Mouse (Mus musculus) heart, adult 11 months (tissue): ENCODE results near the gene Wdr4.
"Not testable (repeated sequence)": the region's sequence is repeated elsewhere in the genome, so short reads cannot be mapped to it uniquely, and the experiment has no call there.

ENCODE experiments used
- DNase-seq: peaks from one replicate; pipeline ENCODE4 v3.0.0; 2022

Gene Wdr4

DNA sequence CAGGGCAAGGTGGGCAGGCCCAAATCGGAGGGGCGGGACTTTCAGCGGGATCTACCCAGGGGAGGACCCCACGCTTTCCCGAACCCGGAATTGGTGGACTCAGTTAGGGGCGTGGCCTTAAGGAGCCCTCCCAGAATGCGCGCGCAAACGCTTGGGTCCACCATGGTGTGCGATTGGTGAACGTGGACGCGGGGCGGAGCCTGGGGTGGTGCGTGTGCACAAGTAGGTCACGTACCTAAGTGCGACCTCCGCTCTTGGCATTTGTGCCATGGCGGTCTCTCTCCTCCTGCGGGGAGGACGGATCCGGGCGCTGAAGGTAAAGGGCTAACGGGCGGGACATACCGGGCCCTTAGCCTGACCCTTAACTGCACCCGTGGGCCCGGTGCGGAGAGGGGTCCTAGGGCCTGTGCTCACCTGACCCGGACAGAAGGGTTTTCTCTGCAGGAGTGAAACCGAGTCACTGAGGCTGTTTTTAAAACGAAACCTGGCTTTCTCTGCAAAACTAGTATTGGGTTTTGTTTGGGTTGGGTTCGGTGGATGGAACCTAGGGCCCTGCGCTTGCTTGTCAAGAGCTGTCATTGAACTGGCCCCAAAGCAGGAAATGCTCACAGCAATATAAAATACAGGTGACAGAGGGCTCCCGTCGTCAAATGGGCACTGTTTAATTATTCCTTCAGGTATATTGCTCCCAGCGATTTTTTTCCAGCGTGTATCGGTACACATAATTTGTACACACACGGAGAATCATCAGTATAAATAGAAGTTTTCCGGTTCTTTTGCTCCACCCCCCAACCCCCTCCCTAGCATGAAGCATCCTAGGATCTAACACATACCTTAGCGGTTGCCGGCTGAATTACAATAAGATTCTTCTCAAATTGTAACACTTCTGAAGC lies at the start of gene Wdr4, which contains the start of gene Ndufv3:
Gene Wdr4 (minus strand): TSS at position 35 of the 893 bp plus-strand sequence.
Gene Ndufv3 (plus strand): TSS at position 170 of the 893 bp plus-strand sequence.
- DNase-seq = peak; percentile 100

GRCm38 (mm10) chr17:31566276-31566675 lies 46.5 kb upstream of the Wdr4 start:
- DNase-seq = peak; percentile 88

DNA sequence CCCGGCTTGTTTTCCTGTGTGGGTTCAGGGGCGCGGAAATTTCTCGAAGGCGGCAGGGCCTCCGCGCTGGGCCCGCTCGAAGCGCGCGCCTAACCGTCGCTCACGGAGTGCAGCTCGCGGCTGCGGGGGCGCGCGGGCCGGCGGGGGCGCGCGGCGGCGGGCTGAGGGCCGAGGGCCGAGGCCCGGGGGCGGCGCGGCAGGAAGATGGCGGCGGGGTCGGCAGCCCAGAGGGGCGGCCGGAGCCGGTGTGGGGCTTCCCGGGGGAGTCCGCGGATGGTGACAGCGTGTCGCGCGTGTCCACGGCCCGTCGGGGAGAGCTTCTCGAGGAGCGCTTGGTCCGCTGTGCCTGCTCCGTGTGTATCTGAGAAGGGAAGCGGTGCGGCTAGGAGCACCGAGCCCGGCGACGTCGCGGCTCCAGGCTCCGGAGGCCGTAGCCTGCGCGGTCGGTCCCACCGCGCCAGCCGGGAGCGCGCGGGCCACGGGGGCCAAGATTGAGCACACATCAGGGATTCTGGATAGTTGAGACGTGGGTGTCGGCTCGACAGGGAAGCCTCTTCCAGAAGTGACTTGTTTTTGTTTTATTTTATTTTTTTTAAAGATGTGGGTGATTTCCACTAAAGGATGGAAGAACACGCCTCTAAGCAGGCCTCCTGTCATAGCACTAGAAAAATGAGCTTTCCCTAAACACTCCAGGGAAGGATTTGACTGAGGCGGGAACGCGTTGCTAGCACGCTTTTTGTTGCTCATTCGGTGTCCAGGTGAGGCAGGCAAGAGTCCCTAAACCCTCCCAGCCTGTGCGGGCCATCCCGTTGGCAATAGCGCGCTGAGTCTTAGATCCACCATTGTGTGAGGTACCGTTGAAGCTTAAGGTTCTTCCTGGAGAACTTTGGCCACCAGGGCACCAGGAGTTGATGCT lies 45.6 kb upstream of the Wdr4 start:
- peak; percentile 89 for DNase-seq

- no peak for DNase-seq
These were observed 45.0 kb upstream of the Wdr4 start for GRCm38 (mm10) chr17:31564858-31565140.

- DNase-seq = peak; percentile 100
These were observed 44.5 kb upstream of the Wdr4 start, which contains the start of gene Pknox1 for GRCm38 (mm10) chr17:31564015-31564857. Gene Pknox1 (plus strand): TSS chr17:31564734.

DNA sequence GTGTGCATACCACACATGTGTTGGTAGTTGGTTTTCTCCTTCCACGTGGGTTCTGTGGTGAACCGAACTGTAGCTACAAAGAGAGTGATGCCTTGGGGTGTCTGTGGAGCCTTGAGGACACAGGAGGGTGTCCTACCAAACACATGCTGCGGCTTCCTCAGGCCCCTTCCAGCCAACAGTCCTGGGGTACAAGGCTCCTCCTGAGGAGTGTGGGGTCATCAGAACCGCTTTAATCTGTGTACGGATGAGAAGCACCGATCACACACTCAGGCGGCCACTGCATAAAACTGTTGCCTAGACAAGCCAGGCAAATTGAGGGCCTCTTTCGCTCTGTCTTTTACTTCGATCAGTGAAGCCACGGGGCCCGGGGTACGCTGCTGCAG lies 43.8 kb upstream of the Wdr4 start:
- peak; percentile 95 for DNase-seq

DNA sequence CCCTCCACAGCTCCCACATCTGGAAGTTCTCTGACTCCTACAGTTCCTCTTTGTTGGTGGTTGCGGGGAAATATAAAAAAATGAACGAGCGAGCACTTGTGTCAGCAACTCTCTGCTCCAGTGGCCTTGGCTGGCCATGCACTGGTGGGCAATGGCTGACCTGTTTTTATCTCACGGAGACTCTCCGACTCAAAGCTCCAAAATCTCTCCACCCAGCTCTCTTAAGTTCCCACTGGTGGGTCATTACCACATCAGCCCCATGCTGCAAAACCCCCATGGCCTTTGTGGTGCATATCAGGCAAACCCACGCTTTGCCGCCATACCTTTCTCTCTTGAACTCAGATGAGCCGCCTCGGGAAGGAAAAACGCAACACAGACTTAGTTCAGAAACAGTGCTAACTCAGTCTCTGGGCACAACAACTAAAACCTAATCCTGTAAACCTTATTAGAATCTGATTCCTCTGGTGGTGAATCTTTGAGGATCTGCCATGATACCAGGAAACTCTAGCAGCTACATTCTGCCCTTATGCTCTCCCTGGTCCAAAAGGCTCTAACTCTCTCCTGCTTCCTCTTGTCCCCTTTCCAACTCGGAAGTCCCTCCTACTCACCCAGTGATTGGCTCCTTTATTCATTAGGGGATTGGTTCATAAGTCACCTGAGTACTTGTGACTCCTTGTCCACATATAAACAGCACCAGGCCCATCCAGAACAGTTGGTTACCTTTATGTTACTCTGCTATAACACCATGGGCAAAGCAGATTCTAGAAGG lies 39.4 kb upstream of the Wdr4 start:
- DNase-seq = peak; percentile 94

DNA sequence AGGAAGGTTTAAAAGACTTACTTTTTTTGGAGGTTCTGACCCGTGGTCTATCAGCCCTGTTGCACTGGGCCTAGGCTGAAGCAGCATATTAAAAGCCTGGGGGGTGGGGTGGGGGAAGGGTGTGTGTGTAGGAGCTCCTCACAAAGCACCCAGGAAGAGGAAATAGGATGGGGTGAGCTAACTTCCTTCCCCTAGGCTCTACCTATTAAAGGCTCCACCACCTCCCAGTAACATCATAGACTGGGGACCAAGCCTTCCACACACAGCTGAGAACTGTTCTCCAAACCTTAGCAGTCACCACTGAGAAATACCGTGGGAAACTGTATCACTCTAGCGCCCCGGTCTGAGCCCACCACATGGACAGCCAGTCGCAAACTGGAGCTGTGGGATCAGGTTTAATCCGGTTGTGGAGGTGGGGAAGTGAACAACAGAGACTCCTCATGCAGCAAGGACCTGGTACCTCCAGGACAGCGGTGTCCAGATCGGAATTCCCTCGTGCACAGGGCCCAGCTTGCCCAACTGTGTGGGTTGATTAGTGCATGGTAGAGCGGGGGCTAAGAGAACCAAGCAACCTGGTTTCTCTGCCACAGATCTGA lies 38.3 kb upstream of the Wdr4 start:
- peak; percentile 92 for DNase-seq

DNA sequence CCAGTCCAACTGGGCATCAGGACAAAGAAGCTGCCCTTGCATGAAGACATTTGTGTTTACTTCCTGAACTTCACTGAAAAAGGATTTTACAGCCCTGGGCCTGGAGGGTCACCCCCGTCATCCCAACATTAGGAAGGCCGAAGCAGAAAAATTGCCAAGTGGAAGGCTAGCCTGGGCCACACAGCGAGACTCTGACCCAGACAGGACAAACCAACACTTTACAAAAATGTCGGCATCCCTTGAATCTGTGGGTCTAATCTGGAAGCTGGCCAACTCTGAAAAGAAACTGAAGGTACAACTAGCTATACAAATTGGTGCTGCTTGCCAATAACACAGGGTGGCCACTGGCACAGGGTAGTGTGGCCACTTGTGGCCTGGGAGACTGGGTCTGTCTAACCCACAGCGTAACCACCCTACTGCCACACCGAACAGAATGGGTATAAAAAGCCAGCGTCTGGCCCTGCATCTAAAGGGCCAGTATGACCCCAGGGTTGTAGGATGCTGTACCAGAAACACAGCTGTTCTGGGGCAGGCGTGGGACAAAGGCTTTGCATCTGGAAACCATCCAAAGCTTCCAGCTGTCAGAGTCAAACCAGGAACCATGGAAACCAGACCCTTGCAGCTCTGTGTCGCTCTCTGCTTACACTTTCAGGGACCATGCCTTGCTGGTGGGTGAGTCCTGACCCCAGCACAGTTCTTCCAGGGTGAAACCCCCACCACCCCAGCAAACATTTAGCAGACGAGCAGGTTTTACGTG lies 37.5 kb upstream of the Wdr4 start:
- DNase-seq = peak; percentile 97

DNA sequence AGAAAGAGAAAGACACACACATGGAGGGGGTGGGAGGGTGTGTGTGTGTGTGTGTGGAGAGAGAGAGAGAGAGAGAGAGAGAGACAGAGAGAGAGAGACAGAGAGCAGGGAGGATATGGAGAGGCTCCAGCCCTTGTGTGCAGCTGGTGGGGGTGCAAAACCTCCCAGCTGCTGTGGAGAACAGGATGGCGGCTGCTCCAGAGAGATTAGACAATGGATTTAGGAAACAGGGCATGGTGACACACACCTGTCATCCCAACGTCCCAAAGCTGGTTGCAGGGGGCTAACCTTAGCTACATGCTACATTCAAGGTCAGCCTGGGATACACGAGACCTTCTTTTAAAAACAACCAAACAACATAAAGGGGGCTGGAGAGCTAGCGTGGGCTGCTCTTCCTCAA lies 36.5 kb upstream of the Wdr4 start:
- peak; percentile 91 for DNase-seq

DNA sequence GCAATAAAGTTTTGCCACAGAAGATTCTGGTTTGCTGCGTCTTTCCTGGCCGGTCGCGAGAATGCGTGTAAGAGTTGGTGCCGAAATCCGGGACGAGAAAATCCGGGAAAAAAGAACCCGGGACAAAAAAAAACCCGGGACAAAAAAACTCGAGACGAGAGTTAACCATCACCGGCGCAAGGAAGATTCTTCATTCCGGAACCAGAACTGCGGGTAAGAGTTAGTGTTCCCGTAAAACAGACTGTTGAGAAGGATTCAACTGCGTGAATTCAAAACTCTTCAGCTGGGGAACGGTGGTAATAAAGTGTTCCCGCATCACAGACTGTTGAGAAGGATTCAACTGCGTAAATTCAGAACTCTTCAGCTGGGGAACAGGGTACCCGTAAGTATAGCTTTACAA lies 32.8 kb upstream of the Wdr4 start:
- not testable (repeated sequence) for DNase-seq

GRCm38 (mm10) chr17:31549389-31549788 lies 29.6 kb upstream of the Wdr4 start:
- no peak for DNase-seq

DNA sequence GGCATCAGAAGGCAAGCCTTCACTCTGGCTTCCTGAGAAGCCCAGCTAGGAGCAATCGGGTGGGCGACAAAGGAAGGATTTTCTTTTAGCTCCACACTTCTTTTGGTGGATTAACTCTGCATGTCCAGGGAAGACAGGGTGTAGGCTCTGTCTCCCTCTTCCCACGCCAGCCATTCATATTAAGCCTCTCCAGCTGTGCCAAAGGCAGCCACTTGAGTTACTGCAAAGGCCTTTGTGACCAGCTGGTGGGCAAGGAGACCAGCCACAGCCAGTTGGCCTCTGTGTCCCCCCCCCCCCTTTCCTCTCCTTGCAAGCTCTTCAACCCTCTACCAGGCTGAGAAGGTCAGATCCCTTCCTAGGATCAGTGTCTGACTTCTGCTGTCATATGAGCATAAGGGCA lies 28.2 kb upstream of the Wdr4 start:
- no peak for DNase-seq

- peak; percentile 94 for DNase-seq
These were observed 26.8 kb upstream of the Wdr4 start for GRCm38 (mm10) chr17:31546444-31547196.

DNA sequence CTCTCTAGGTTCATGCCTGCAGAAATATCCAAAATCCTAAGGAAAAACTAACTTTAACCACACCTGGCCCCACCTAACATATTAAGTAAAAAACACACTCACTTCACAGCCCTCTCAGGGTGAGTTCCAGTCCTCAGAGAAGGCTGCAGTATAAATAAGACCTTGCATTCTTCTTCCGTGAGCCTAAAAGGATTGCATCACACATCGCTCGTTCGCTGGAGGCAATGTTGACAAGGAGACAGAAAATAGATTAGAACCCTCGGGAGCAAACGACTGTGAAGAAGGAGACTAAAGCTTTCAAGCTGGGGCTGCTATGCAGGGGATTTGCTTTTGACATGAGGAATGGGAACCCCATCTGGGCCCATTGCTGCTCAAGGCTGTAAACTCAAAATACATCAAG lies 23.8 kb upstream of the Wdr4 start:
- no peak for DNase-seq

DNA sequence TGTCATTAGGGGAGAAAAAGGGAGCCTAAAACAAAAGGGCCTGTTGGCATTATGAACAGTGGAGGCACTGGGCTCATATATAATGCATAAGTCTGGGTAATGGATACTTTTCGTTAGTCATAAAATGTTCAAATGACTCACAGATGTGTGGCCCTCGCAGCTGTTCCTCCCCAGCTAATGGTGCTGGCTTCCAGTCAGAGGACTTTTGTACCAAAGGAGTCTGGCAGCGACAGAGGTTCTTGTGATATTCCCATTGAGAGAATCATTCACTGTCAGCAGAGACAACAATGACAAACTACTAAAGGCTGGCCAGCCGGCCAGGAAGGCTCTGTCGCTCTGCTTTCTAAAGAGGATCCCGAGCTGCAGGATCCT lies 21.7 kb upstream of the Wdr4 start:
- DNase-seq = peak; percentile 87

DNA sequence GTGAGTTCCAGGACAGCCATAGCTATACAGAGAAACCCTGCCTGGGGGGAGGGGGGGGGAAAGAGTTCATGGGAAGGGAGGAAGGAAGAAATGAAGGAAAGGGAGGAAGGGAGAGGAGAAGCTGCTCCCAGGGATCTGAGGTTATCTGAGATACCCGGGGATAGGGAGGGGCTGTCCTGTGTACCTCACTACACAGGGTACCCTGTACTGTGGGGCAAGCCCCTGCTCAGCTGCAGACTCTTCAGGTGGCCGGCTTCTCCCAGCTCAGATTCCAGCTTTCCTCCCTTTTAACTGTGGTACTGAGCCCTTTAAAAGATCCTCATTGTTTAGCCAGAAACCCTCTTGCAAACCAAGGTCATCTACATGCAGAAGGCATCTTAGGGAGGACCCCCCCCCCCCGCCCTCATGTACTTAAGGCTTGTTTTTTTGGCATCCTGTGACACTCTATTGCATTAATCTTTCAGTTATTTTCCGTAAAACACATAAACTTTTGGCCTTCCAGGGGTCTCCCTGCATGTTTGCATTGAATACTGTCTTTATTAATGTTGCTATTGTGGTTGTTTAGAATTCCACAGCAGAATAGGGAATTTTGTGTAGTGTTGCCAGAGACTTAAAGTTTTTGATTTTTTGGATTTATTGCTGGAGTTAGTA lies 21.2 kb upstream of the Wdr4 start:
- DNase-seq = no peak

GRCm38 (mm10) chr17:31540101-31540500 lies 20.3 kb upstream of the Wdr4 start:
- DNase-seq = no peak

DNA sequence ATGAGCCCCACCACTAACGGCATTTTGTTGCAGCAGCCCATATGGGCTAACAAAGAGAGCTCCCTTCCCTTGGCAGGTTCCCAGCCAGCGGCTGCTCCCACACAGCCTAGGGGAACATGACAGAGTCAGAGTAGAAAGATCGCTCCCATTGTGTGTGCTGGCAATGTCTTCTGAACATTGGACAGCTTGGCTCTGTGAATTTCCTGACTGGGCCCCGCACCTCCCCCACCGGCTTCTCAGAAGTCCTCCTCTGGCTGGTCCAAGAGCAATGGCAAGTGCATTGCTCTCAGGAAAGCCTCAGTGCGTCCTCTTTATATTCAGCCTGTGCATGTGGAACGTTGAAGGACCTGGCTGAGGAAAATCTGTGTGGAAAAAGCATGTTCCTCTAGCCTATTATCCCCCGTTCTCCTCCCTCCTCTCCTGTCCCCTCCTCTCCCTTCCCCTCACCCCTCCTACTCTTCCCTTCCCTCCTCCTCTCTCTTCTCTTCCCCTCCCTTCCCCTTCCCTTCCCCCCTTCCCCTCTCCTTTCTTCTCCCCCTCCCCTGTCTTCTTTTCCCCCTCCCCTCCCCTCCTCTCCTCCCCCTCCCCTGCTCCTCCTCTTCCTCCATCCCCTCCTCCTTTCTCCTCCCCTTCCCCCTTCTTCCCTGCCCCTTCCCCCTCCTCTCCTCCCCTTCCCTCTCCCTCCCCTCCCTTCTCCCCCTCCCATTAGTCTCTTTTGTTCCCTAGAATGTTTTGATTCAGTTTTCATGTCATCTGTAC lies 16.3 kb upstream of the Wdr4 start:
- peak; percentile 99 for DNase-seq
